Mouse (Mus musculus): ENCODE measurements around the gene Ank2.

Ank2 gene

GRCm38 (mm10) chr3:127498742-127499400 lies at the start of gene Ank2:
Ank2 (minus strand) TSS chr3:127499350.
- peak; percentile 65 to 66 for DNase-seq

GRCm38 (mm10) chr3:127547882-127548281 lies 48.7 kb upstream of the Ank2 start:
- peak; percentile 16 to 41 for DNase-seq

- DNase-seq: no peak
Measured at GRCm38 (mm10) chr3:127544610-127545121, 45.5 kb upstream of the Ank2 start.

- DNase-seq: no peak
Measured at GRCm38 (mm10) chr3:127543976-127544375, 44.8 kb upstream of the Ank2 start.

DNA sequence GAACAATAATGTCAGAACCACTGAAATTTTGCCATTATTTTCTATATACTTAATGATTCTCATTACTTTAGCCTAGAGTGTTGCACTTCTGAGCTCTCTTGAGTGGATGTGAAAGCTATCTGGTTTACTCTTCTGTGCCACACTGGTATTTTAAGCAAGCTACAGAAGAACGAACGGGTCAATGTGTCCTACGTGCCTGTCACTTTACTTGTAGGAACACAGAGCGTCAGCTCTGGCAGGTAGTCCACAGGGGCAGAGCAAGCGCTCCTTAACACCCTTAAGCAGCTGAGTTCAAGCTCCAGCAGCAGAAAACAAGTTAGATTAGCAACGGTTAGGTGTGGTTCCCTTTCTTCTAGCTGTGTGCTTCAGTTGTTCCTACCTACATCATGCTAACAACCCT lies 40.0 kb upstream of the Ank2 start:
- DNase-seq: no peak

GRCm38 (mm10) chr3:127530293-127530692 lies 31.1 kb upstream of the Ank2 start:
- no peak for DNase-seq

GRCm38 (mm10) chr3:127529824-127530223 lies 30.7 kb upstream of the Ank2 start:
- DNase-seq: no peak

DNA sequence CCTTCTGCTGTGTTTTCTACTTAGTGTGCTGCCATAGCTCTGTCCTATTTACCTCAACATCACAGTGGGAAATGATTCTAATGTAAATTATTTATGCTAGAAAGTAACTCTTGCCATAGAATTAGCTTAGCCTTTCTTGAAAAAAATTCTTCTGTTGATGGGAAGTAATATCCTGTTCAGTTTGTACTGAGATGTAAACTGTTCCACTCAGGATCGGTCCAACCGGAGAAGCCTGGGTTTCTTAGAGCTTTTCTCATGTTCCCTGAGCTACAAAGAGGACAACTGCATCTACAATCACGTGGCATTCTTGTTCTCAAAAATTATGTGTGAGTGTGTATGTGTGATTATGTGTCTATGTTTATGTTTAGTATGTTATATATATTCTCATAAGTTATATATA lies 30.1 kb upstream of the Ank2 start:
- DNase-seq: no peak

GRCm38 (mm10) chr3:127527465-127528034 lies 28.4 kb upstream of the Ank2 start:
- no peak for DNase-seq

- no peak for DNase-seq
Measured at GRCm38 (mm10) chr3:127525188-127525819, 26.2 kb upstream of the Ank2 start.

DNA sequence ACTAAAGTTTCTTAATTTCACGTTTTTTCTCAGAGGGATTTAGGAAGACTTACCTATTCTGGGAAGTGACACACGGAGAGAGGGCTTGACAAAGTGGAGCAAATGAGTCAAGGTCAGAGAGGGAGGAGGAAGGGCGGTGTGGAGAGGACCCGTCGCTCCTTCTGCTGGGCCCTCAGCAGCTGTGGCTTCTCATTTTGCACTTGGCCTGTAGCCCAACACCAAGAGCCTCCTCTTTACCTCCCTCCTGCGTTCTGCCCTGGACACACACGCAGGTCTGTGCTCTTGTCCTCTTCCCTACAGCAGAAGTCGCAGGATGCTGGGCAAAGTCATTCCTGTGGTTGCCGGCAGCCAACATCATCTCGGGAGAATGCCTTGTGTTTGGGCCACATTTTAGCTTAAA lies 22.0 kb upstream of the Ank2 start:
- DNase-seq: no peak

DNA sequence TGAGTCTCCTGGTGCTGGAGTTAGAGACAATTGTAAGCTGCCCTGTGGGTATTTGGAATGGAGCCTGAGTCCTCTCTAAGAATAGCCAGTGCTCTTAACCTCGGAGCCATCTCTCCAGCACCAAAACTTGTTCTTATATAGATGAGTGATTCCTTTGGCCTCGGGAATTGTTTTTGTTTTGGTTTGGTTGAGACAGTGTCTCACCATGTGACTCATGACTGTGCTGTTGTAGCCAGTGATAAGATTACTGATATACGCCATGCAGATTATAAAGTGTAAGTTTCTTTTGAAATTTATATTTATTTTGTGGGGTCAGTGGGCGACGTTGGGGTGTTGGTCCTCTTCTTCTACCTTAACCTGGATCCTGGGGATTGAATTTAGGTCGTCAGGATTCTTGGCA lies 21.1 kb upstream of the Ank2 start:
- no peak for DNase-seq

DNA sequence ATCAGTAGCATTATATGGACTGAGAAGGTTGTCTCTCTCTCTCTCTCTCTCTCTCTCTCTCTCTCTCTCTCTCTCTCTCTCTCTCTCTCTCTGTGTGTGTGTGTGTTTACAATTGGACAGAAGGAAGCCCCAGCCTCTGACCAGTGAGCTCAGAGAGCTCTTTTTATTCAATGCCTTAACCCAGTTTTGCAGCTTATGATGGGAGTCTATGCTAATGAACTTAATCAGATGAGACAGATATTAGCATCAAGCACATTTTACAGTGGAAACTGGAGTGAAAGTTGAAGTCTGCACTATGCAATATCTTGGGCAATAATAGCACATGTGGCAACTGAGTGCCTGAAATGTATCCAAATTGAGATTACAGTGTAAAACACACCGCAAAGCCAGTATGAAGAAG lies 16.1 kb upstream of the Ank2 start:
- DNase-seq: no peak

- DNase-seq: no peak
Measured at GRCm38 (mm10) chr3:127513699-127514098, 14.5 kb upstream of the Ank2 start.

- no peak for DNase-seq
Measured at GRCm38 (mm10) chr3:127512794-127513335, 13.7 kb upstream of the Ank2 start.

- no peak for DNase-seq
Measured at GRCm38 (mm10) chr3:127511786-127512746, 12.9 kb upstream of the Ank2 start.

DNA sequence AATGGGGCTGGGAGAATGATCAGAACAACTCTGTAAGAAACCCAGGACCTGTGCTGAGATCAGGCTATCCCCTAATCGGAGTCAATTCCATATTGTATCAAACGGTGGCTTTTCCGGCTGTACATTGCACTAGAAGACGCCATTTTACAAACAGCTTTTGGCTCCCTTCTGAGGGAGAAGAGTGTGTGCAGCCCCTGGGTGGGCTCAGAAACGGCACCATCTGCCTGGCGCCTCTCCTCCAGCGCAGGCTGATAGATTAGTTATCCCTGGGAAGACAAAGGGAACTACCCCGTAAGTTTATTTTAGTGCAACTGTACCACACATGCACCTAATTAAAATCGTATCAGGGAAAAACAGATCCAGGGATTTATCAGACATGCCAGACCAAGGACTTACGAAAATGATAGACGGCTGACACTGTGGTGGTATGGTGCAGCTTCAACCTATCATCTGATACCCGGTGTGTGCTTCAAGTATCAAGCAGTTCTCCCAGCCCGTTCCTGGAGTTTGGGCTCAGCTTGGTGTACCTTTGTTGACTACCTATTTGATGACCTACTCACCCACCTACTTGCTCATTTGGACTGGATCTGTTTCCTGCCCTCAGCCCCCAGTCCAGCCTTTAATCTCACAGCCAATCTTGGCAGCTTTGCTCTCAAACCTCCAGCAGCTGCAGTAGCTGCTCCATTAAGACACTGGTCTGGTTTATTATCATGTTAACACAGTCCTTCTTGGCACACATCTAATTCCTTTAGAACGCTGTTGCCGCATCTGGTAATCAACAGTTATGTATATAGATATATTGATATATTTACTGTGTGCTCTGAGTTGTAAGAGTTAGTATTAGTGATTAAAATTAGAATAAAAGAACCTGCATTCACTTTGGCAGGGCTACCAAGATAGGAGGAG lies 9.0 kb upstream of the Ank2 start:
- no peak for DNase-seq

DNA sequence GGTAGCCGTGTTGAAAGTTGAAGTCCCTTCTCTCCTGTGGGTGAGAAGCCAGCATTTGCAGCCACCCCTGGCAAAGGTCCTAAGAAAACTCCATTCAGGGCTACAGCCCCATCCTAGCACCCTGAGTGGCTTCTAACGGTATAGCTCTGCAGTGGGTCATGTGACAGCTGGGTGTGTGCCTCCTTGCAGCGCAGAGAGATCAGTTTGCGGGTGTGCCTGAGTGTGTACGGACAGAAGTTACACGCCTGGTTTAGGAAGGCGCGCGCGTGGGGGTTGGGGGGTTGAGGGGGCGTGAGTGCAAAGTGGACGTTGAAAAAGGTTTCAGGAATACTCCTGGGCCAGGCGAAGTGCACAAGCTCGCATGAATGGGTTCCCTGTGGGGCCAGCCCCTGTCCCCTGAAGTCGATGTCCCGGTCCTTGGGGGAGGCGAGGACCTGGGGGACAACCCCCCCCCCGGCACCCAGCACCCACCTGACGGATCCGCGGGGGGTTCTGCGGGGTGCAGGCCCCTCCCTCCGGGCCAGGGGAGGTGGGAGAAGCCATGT lies 881 bp downstream of the Ank2 start:
- DNase-seq: peak; percentile 42 to 51

- DNase-seq: no peak
Measured at GRCm38 (mm10) chr3:127492663-127493062, 6.5 kb downstream of the Ank2 start.

DNA sequence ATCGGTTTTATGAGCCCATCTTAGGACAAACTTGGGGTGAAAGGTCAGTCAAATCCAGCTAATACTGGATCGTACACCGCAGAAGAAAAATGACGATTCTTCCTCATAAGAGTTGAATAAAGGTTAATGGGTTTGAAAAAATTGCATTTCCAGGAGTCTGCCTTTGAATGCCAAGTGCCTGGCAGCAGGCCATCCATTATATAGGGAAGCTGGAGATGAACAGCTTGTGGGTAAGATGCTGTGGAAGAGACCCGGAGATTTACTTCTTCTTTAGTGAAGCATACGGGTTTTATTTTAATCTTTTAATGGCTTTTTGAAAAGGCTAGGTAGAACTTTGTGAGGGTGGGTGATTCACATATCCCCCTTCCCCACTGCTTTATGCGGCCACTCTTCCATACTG lies 11.8 kb downstream of the Ank2 start:
- peak in 1 of 2 experiments; percentile 21 for DNase-seq

GRCm38 (mm10) chr3:127485174-127485573 lies 14.0 kb downstream of the Ank2 start:
- no peak for DNase-seq
